Mouse (Mus musculus): ENCODE data around the gene March1. TPM values are rescaled to one million over a fixed set of nuclear protein-coding genes. Genes with fewer than 3 reads are reported as not detected.

The March1 gene
- total RNA-seq (2014; rRNA removed) (50.4 and 82.8 TPM in 2 replicates), polyA plus RNA-seq (2015; fragmentation: Nextera tagmentation; extraction: Ambion mirVana) (39.3 and 52.5 TPM in 2 replicates)

DNA sequence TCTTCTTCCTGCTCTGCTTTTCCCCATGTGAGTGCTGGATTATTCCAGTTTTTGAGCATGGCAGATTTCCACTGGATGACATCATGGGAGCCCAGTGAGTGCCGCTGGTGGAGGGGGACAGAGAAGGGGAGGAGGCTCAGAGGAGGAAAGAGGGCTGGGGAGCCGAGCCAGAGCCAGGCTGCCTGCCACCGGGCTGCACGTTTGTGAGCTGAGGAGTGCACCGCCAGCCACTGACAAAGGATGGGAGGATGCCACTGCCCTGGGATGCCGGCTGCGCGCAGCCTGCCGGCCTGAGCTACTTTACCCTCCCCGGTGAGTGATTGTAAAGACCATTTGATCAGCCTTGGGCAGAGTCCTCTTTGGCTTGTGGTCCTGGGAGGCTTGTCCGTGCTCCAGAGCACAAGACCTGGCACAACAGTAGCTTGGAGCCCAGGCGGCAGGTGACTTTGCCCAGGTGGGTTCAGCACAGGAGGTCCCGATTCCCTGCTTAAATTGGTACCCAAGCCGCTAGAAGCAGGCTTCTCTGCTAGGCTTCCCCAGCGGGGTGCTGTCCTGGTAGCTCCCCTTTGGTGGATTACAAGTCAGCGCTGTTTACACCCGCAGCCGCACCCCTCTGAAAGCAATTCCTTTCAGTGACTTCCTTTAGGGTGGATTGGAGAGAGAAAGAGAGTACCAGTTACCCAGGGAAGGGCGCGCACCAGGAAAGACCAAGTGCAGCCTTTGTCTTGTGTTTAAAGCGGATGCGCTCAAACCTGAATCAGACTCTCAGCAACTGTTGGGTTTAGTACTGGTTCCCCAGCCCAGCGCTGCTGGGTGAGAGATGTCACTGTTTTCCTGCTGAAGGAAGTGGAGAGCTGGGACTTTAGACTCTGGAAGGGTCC, at the start of gene March1:
Gene March1, plus strand, starts transcription at position 30 of the 881 bp plus-strand sequence.
- peak within 1 kb of the TSS; percentile 70 for H3K4me3 ChIP-seq (ENCODE audit: low read depth, low read length)
- peak within 1 kb of the TSS; percentile 63 for H3K4me2 ChIP-seq (ENCODE audit: low read depth, low read length, poor library complexity, severe bottlenecking)
- WGBS, result under 1% methylated on average over 23 of the region's 23 CpGs
- H3K9ac ChIP-seq (replicated peaks; ENCODE audit: low read length, poor library complexity, severe bottlenecking), result peak within 1 kb of the TSS; percentile 86
- no peak for TF ChIP-seq CTCF (IDR thresholded peaks at IDR 0.05)
- peak within 1 kb of the TSS; percentile 91 for H3K27ac ChIP-seq (ENCODE audit: low read depth, low read length)
- H3K27me3 ChIP-seq (ENCODE audit: insufficient read depth, low read length), result no peaks in the 10 kb centered on the region
- H3K4me1 ChIP-seq (ENCODE audit: insufficient read depth, low read length), result peaks cover 4% of the 10 kb centered on the region; the same call in 1 of the 2 replicates
- ATAC-seq (ENCODE audit: low FRiP score), result peak; percentile 96
- H3K36me3 ChIP-seq (ENCODE audit: insufficient read depth, low read length), result no peaks in the 10 kb centered on the region
- H3K9me3 ChIP-seq (ENCODE audit: low read length), result no peaks in the 10 kb centered on the region
- peak; percentile 85 for DNase-seq (ENCODE audit: low spot score)

DNA sequence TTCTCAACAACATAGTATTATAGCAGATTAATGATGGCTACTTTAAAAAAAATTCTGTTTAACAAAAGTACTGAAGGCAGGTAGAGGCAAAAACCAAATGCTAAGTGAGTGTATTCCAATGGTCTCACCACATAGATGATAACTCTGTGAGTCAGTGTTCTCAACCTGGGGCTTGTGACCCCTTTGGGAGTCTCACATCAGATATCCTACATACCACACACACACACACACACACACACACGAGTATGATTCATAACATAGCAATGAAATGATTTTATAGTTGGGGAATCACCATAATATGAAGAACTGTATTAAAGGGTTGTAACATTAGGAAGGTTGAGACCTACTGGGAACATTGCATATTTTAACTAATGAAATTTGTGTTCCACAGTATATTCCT, 30.8 kb upstream of the March1 start:
- Histone ChIP-seq H3K4me1 (ENCODE audit: insufficient read depth, low read length) (no peaks in the 10 kb centered on the region), H3K27me3 (ENCODE audit: insufficient read depth, low read length) (no peaks in the 10 kb centered on the region), H3K9ac (replicated peaks; ENCODE audit: low read length, poor library complexity, severe bottlenecking) (no peak overlapping the region), H3K36me3 (ENCODE audit: insufficient read depth, low read length) (no peaks in the 10 kb centered on the region), H3K4me3 (ENCODE audit: low read depth, low read length) (no peak overlapping the region), H3K27ac (ENCODE audit: low read depth, low read length) (no peak overlapping the region), H3K4me2 (ENCODE audit: low read depth, low read length, poor library complexity, severe bottlenecking) (no peak overlapping the region), H3K9me3 (ENCODE audit: low read length) (no peaks in the 10 kb centered on the region)
- 59% methylated on average over 1 of the region's 1 CpGs for WGBS
- no peak for TF ChIP-seq CTCF (IDR thresholded peaks at IDR 0.05)
- no peak for DNase-seq (ENCODE audit: low spot score)
- ATAC-seq (ENCODE audit: low FRiP score), result no peak

DNA sequence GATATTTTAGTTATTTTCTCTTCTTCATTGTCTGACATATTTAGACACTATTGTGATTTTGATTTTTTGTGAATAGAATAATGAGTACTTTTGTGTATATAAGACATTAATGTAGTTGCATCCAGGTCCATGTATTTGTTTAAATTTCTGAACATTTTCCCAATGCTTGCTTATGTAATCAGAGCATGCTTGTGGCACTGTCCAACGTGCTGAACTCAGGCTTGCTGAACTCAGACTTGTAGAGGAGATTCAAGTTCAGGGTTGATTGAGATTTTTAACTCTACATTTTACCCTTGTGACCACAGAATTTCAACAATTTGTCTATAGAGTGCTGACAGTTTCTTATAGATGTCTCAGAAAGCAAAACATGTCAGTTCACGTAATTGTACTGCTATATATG, 14.5 kb upstream of the March1 start:
- H3K9me3 ChIP-seq (ENCODE audit: low read length), result no peaks in the 10 kb centered on the region
- H3K9ac ChIP-seq (replicated peaks; ENCODE audit: low read length, poor library complexity, severe bottlenecking), result no peak overlapping the region
- ATAC-seq (ENCODE audit: low FRiP score) (no peak), DNase-seq (ENCODE audit: low spot score) (no peak)
- H3K27me3 ChIP-seq (ENCODE audit: insufficient read depth, low read length), result no peaks in the 10 kb centered on the region
- H3K36me3 ChIP-seq (ENCODE audit: insufficient read depth, low read length), result no peaks in the 10 kb centered on the region
- WGBS, result 43% methylated on average over 2 of the region's 2 CpGs
- no peak overlapping the region for H3K27ac ChIP-seq (ENCODE audit: low read depth, low read length)
- no peak for TF ChIP-seq CTCF (IDR thresholded peaks at IDR 0.05)
- H3K4me3 ChIP-seq (ENCODE audit: low read depth, low read length), result no peak overlapping the region
- H3K4me1 ChIP-seq (ENCODE audit: insufficient read depth, low read length), result no peaks in the 10 kb centered on the region
- H3K4me2 ChIP-seq (ENCODE audit: low read depth, low read length, poor library complexity, severe bottlenecking), result no peak overlapping the region

- TF ChIP-seq CTCF (IDR thresholded peaks at IDR 0.05), result no peak
- no peak overlapping the region for H3K4me3 ChIP-seq (ENCODE audit: low read depth, low read length)
- 71% methylated on average over 2 of the region's 2 CpGs for WGBS
- H3K27me3 ChIP-seq (ENCODE audit: insufficient read depth, low read length), result no peaks in the 10 kb centered on the region
- H3K36me3 ChIP-seq (ENCODE audit: insufficient read depth, low read length), result no peaks in the 10 kb centered on the region
- H3K9ac ChIP-seq (replicated peaks; ENCODE audit: low read length, poor library complexity, severe bottlenecking), result no peak overlapping the region
- no peaks in the 10 kb centered on the region for H3K9me3 ChIP-seq (ENCODE audit: low read length)
- H3K4me2 ChIP-seq (ENCODE audit: low read depth, low read length, poor library complexity, severe bottlenecking), result no peak overlapping the region
- H3K27ac ChIP-seq (ENCODE audit: low read depth, low read length), result no peak overlapping the region
- no peak for DNase-seq (ENCODE audit: low spot score)
- H3K4me1 ChIP-seq (ENCODE audit: insufficient read depth, low read length), result no peaks in the 10 kb centered on the region
- ATAC-seq (ENCODE audit: low FRiP score), result no peak
Observed at GRCm38 (mm10) chr8:65609509-65609908, 8.2 kb upstream of the March1 start.

GRCm38 (mm10) chr8:65618966-65619365, 1.3 kb downstream of the March1 start:
- H3K4me3 ChIP-seq (ENCODE audit: low read depth, low read length), result peak overlapping the region; percentile 70
- peaks cover 4% of the 10 kb centered on the region; the same call in 1 of the 2 replicates for H3K4me1 ChIP-seq (ENCODE audit: insufficient read depth, low read length)
- peak overlapping the region; percentile 91 for H3K27ac ChIP-seq (ENCODE audit: low read depth, low read length)
- H3K9me3 ChIP-seq (ENCODE audit: low read length), result no peaks in the 10 kb centered on the region
- 19% methylated on average over 7 of the region's 7 CpGs for WGBS
- H3K4me2 ChIP-seq (ENCODE audit: low read depth, low read length, poor library complexity, severe bottlenecking), result peak overlapping the region; percentile 63
- ATAC-seq (ENCODE audit: low FRiP score) (no peak), DNase-seq (ENCODE audit: low spot score) (peak; percentile 14)
- no peaks in the 10 kb centered on the region for H3K27me3 ChIP-seq (ENCODE audit: insufficient read depth, low read length)
- no peaks in the 10 kb centered on the region for H3K36me3 ChIP-seq (ENCODE audit: insufficient read depth, low read length)
- peak overlapping the region; percentile 86; the same call in 1 of the 2 replicates for H3K9ac ChIP-seq (replicated peaks; ENCODE audit: low read length, poor library complexity, severe bottlenecking)
- no peak for TF ChIP-seq CTCF (IDR thresholded peaks at IDR 0.05)

GRCm38 (mm10) chr8:65644931-65645330, 27.2 kb downstream of the March1 start:
- no peak overlapping the region for H3K9ac ChIP-seq (replicated peaks; ENCODE audit: low read length, poor library complexity, severe bottlenecking)
- no peaks in the 10 kb centered on the region for H3K9me3 ChIP-seq (ENCODE audit: low read length)
- no peaks in the 10 kb centered on the region for H3K27me3 ChIP-seq (ENCODE audit: insufficient read depth, low read length)
- H3K27ac ChIP-seq (ENCODE audit: low read depth, low read length), result no peak overlapping the region
- ATAC-seq (ENCODE audit: low FRiP score), result no peak
- no peak for TF ChIP-seq CTCF (IDR thresholded peaks at IDR 0.05)
- no peak overlapping the region for H3K4me2 ChIP-seq (ENCODE audit: low read depth, low read length, poor library complexity, severe bottlenecking)
- no peak overlapping the region for H3K4me3 ChIP-seq (ENCODE audit: low read depth, low read length)
- no peaks in the 10 kb centered on the region for H3K36me3 ChIP-seq (ENCODE audit: insufficient read depth, low read length)
- no peak for DNase-seq (ENCODE audit: low spot score)
- H3K4me1 ChIP-seq (ENCODE audit: insufficient read depth, low read length), result no peaks in the 10 kb centered on the region
